Mouse (Mus musculus) olfactory bulb, adult 2 months (tissue): ENCODE measurements around the gene Uggt2.
"Not testable (repeated sequence)": the region's sequence is repeated elsewhere in the genome, so short reads cannot be mapped to it uniquely, and the experiment has no call there.

Source experiments
- CTCF ChIP-seq: fragments of 200-500 bp; IDR thresholded peaks from 2 replicates; pipeline ENCODE4 v1.5.1; 2012; ENCODE audit warnings: low read depth, mild to moderate bottlenecking, low read length, moderate library complexity; ENCODE audit not compliant: insufficient read depth
- POLR2A ChIP-seq: fragments of 200-500 bp; IDR thresholded peaks from 2 replicates; pipeline ENCODE4 v1.6.1; 2012; ENCODE audit warnings: mild to moderate bottlenecking, low read depth, low read length, moderate library complexity; ENCODE audit not compliant: insufficient read depth

GRCm38 (mm10) chr14:118982429-118983045 lies 116.7 kb downstream of the Uggt2 start:
- TF ChIP-seq POLR2A, CTCF: not testable (repeated sequence)
